Mouse (Mus musculus) kidney, postnatal 0 days (tissue): Measurements from ENCODE around the gene Thumpd3. TPM values are rescaled to one million over a fixed set of nuclear protein-coding genes. Genes with fewer than 3 reads are reported as not detected.
A peak's percentile ranks its signal among the peaks of the same experiment; 100 is the strongest.

Source experiments
- ATAC-seq: fragments of 200-750 bp; cut with Nextera tagmentation; replicated peaks from 2 replicates; pipeline ENCODE4 v1.8.0; 2017; ENCODE audit warnings: low read depth, moderate number of reproducible peaks, moderate TSS enrichment, moderate library complexity; ENCODE audit not compliant: low FRiP score
- DNase-seq: peaks from one replicate; pipeline ENCODE4 v3.0.0-alpha.2; 2016; ENCODE audit warnings: low spot score
- H3K27ac ChIP-seq: fragments of 300-500 bp; sonication (generic); 2 replicates; pipeline ENCODE4 v1.5.1; 2014; ENCODE audit warnings: mild to moderate bottlenecking
- H3K27me3 ChIP-seq: fragments of 300-500 bp; sonication (generic); 2 replicates; pipeline ENCODE4 v1.6.1; 2014; ENCODE audit warnings: low read length, mixed read lengths; ENCODE audit not compliant: insufficient read depth
- H3K36me3 ChIP-seq: fragments of 300-500 bp; sonication (generic); 2 replicates; pipeline ENCODE4 v1.6.1; 2014; ENCODE audit warnings: low read length, mixed read lengths; ENCODE audit not compliant: insufficient read depth
- H3K4me1 ChIP-seq: fragments of 300-500 bp; sonication (generic); replicated peaks from 2 replicates; pipeline ENCODE4 v1.6.1; 2014; ENCODE audit warnings: antibody characterized with exemption, low read length, mixed read lengths; ENCODE audit not compliant: insufficient read depth
- H3K4me2 ChIP-seq: fragments of 300-500 bp; sonication (generic); 2 replicates; pipeline ENCODE4 v1.6.1; 2014; ENCODE audit warnings: mild to moderate bottlenecking, low read length, moderate library complexity, mixed read lengths
- H3K4me3 ChIP-seq: fragments of 300-500 bp; sonication (generic); replicated peaks from 2 replicates; pipeline ENCODE4 v1.5.1; 2014; ENCODE audit warnings: low read depth, low read length
- H3K9ac ChIP-seq: fragments of 300-500 bp; sonication (generic); 2 replicates; pipeline ENCODE4 v1.6.1; 2014; ENCODE audit warnings: low read depth, low read length
- H3K9me3 ChIP-seq: fragments of 300-500 bp; sonication (generic); replicated peaks from 2 replicates; pipeline ENCODE4 v1.6.1; 2016; ENCODE audit warnings: low read length, inconsistent platforms, mixed read lengths
- CTCF ChIP-seq: IDR thresholded peaks from 2 replicates; pipeline ENCODE4 v1.5.1; 2016; ENCODE audit warnings: antibody characterized with exemption, low read depth, mild to moderate bottlenecking, moderate library complexity
- WGBS: fragments of 180-500 bp; shearing (Covaris S2); extraction: QIAGEN DNeasy Blood & Tissue Kit; methylation state at CpG from one replicate; pipeline ENCODE4 v1.1.7; 2014; 5-methylcytosine and 5-hydroxymethylcytosine counted together
- polyA plus RNA-seq: library from polyadenylated mRNA; unstranded; fragments of >200 nt; fragmentation: Nextera tagmentation; extraction: Ambion mirVana; gene quantifications from 2 replicates; pipeline ENCODE4 v1.2.1, GENCODE M21; 2015

The Thumpd3 gene
- polyA plus RNA-seq, 1 experiment from 2014 or later, result 41.5 TPM

DNA sequence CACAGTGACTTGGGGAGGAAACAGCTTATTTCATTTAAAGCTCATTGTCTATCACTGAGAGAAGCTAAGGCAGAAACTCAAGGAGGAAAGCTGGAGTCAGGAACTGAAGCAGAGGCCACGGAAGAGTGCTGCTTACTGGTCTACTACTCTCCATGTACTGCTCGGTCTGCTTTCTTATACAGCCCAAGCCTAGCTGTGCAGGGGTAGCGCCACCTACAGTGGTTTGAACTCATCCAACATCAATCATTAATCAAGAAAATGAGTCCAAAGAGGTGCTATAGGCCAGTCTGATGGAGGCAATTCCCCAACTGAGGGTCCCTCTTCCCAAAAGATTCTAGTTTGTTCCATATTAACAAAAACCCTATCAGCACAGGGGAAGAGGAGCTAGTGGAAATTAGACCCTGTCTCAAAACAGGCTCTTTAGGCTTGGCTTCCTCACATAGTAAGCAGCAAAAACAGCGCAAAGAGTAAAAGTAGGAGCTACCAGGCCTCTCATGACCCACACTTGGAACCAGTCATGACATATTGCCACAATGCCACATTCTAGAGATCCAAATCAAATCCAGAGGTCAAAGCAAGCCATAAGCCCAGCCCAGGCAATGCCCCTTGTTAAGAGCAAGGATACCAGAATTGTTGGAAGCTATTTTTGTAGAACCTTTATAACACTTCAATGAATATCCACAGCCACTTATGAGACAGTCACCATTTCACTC is 9.4 kb upstream of the Thumpd3 start:
- peak; percentile 35; the same call in 1 of the 2 replicates for TF ChIP-seq CTCF
- Histone ChIP-seq H3K9ac (no peak overlapping the region), H3K27me3 (no peaks in the 10 kb centered on the region), H3K9me3 (no peaks in the 10 kb centered on the region), H3K4me1 (no peaks in the 10 kb centered on the region; the same call in 1 of the 2 replicates), H3K4me3 (no peak overlapping the region), H3K27ac (no peak overlapping the region), H3K36me3 (no peaks in the 10 kb centered on the region), H3K4me2 (no peak overlapping the region)
- WGBS, result 58% methylated on average over 4 of the region's 4 CpGs
- ATAC-seq, result no peak
- DNase-seq, result no peak

DNA sequence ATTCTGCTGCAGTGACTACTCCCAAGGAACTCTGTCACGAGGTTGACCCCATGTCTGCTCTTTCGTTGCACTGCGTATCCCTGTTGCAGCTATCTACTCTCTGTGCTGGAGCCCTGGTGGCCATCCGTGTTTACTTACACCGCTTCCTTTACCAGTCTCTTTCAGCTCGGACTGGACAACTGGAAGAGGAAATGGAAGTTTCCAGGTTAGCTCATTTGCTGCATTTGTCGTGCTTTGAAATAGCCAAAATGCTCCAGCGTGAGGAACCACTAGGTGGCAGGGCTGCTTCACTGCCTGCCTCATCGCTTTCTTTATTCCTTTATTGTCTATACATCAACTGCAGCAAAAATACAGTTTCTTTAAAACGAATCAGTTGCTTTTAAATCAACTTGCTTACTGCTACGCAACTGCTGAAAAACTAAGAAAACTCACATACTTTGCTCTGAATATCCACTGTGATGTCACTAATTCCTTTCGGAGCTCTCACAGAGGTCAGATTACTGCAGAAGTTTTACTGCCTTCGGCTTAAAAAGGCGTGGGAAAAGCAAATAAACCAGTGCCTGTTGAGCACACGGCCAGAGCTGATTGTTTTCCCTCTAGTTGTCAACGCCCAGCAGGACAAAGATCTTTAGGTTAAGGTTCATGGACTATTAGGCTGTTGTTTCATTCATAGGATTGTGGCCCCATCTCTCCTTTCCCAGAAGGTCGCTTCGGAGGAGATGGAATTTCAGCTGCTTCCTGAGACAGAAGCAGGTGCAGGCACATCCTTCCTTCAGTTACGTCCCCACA is 7.9 kb upstream of the Thumpd3 start:
- H3K4me1 ChIP-seq, result no peaks in the 10 kb centered on the region; the same call in 1 of the 2 replicates
- peak overlapping the region; percentile 7; the same call in 1 of the 2 replicates for H3K4me3 ChIP-seq
- no peak overlapping the region for H3K9ac ChIP-seq
- ATAC-seq (peak; percentile 71), DNase-seq (peak; percentile 89)
- H3K36me3 ChIP-seq, result no peaks in the 10 kb centered on the region
- H3K27me3 ChIP-seq, result no peaks in the 10 kb centered on the region
- 3% methylated on average over 19 of the region's 19 CpGs for WGBS
- peak overlapping the region; percentile 26; the same call in 1 of the 2 replicates for H3K27ac ChIP-seq
- no peaks in the 10 kb centered on the region for H3K9me3 ChIP-seq
- peak overlapping the region; percentile 53 for H3K4me2 ChIP-seq
- peak; percentile 92 for TF ChIP-seq CTCF

DNA sequence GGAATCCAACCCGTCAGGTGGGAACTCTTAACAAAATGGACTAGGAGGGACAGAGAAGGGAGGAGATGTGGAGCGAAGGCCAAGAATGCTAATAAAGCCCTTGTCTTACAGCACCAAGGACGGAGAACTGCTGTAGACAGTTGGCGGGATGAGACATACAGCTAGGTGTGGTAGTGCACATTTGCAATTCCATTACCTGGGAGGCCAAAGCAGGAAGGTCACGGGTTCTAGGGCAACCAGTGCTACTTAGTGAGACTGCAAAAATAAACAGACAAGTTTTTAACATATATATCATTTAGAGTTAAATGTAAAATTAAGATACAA is 7.3 kb upstream of the Thumpd3 start:
- no peak for DNase-seq
- WGBS, result 28% methylated on average over 5 of the region's 5 CpGs

DNA sequence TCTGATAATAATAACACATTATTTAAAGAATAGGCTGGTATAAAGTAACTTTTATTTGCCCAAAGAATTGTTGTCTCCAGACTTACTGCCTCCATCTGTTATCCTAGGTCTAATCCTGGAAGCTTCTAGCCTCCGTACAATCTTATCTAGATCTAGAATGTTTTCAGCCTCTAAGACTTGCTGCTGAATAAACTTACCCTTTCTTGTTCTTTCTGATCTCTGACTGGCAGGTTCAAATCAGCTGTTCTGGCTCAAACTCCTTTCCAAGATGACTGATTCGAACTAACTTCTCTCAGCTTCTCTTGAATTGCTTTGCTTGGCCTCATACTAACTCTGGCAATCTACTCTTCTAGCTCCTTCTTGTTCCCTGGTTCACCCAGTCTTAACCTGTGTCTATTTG is 5.7 kb upstream of the Thumpd3 start:
- Histone ChIP-seq H3K4me3 (no peak overlapping the region), H3K9ac (no peak overlapping the region), H3K9me3 (no peaks in the 10 kb centered on the region), H3K36me3 (no peaks in the 10 kb centered on the region), H3K4me1 (no peaks in the 10 kb centered on the region; the same call in 1 of the 2 replicates), H3K27ac (no peak overlapping the region), H3K27me3 (no peaks in the 10 kb centered on the region), H3K4me2 (no peak overlapping the region)
- no peak for DNase-seq
- 76% methylated on average over 2 of the region's 2 CpGs for WGBS
- no peak for ATAC-seq
- no peak for TF ChIP-seq CTCF

More for the DNA sequence above, 7.3 kb upstream of the Thumpd3 start:
- Histone ChIP-seq H3K4me2 (peak overlapping the region; percentile 53), H3K4me3 (no peak overlapping the region), H3K4me1 (no peaks in the 10 kb centered on the region; the same call in 1 of the 2 replicates), H3K36me3 (no peaks in the 10 kb centered on the region), H3K27ac (peak overlapping the region; percentile 26; the same call in 1 of the 2 replicates), H3K9me3 (no peaks in the 10 kb centered on the region), H3K27me3 (no peaks in the 10 kb centered on the region), H3K9ac (no peak overlapping the region)
- TF ChIP-seq CTCF, result no peak
- no peak for ATAC-seq

DNA sequence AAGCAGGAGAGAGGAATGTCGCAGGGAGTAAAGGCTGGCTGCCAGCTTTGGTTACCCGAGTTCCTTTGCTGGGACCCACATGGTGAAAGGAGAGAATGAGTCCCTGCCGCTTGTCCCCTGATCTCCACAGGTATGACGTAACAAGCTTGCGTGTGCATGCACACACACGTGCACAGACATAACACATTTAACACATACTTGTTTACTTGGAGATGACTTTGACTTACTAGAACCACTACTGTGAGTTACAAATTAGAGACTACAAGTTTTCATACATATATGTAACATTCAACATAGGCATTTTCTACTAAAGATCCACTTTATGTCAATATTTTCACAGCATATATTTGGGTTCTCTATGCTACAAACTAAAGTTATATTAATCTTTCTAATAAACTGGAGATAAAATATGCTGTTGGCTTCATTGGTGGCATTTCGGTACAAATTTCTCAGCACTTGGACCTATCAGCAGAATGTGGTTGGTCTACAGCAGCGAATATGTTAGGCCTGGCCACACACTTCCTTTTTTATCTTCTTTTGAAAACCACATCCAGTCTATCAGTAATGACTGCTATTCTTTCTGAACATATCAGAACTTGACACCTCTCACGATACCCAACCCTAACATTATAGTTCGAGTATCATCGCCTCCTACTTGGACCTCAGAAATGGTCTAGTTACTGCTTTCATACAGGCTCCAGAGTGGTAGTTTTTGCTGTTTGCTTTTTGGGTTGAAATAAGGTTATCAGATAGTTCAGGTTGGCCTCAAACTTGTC is 4.6 kb upstream of the Thumpd3 start:
- H3K27ac ChIP-seq, result no peak overlapping the region

DNA sequence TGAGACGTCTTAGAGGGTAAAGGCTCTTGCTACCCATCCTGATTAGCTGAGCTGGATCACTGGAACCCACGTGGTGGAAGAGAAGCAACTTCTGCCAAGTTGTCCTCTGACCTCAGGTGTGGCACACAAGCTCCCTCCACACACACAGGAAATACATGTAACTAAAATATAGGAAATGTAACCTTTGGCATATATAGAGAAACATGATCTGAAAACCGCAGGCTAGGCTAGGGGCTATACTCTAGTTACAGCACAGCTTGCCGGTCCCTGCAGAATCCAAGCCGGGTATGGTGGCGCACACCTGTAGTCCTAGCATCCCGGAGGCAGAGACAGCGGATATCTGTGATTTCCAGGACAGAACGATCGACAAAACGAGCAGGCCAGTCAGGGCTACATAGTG is 450 bp upstream of the Thumpd3 start:
- DNase-seq (peak; percentile 21), ATAC-seq (peak; percentile 19)
- Histone ChIP-seq H3K9me3 (no peaks in the 10 kb centered on the region), H3K27ac (peak overlapping the region; percentile 94), H3K9ac (peak overlapping the region; percentile 74), H3K4me1 (no peaks in the 10 kb centered on the region), H3K27me3 (no peaks in the 10 kb centered on the region), H3K4me2 (peak overlapping the region; percentile 70), H3K36me3 (no peaks in the 10 kb centered on the region), H3K4me3 (peak overlapping the region; percentile 57)
- TF ChIP-seq CTCF, result no peak
- under 1% methylated on average over 11 of the region's 11 CpGs for WGBS

More for the DNA sequence above, 4.6 kb upstream of the Thumpd3 start:
- Histone ChIP-seq H3K27me3 (no peaks in the 10 kb centered on the region), H3K4me2 (no peak overlapping the region), H3K4me3 (no peak overlapping the region), H3K9ac (no peak overlapping the region), H3K4me1 (no peaks in the 10 kb centered on the region; the same call in 1 of the 2 replicates), H3K9me3 (no peaks in the 10 kb centered on the region), H3K36me3 (no peaks in the 10 kb centered on the region)
- ATAC-seq (no peak), DNase-seq (no peak)
- no peak for TF ChIP-seq CTCF
- 84% methylated on average over 11 of the region's 11 CpGs for WGBS
